Mouse (Mus musculus): ENCODE data around the gene Gm21294. TPM values are rescaled to one million over a fixed set of nuclear protein-coding genes. Genes with fewer than 3 reads are reported as not detected.
"Not testable (repeated sequence)": the region's sequence is repeated elsewhere in the genome, so short reads cannot be mapped to it uniquely, and the experiment has no call there.

Gm21294 gene
- polyA plus RNA-seq (2014; fragmentation: Nextera tagmentation; extraction: Ambion mirVana), result not detected in 2 replicates

GRCm38 (mm10) chrY:89052506-89052905, at the start of gene Gm21294:
Gene Gm21294, plus strand, starts transcription at chrY:89052806.
- H3K27ac ChIP-seq (ENCODE audit: low read depth, low read length); H3K27me3 ChIP-seq (ENCODE audit: control insufficient read depth, insufficient read depth, low read length); H3K4me1 ChIP-seq (replicated peaks; ENCODE audit: control insufficient read depth, insufficient read depth, low read length); ATAC-seq (ENCODE audit: low FRiP score); DNase-seq (ENCODE audit: low spot score); H3K9me3 ChIP-seq (ENCODE audit: control insufficient read depth, low read length); H3K9ac ChIP-seq (ENCODE audit: low read depth, low read length); H3K36me3 ChIP-seq (ENCODE audit: control insufficient read depth, insufficient read depth, low read length); H3K4me3 ChIP-seq (ENCODE audit: low read depth, low read length); H3K4me2 ChIP-seq (replicated peaks; ENCODE audit: low read depth, low read length): not testable (repeated sequence)
- 100% methylated on average over 1 of the region's 5 CpGs for whole genome bisulfite sequencing

- not testable (repeated sequence) for H3K4me3 ChIP-seq (ENCODE audit: low read depth, low read length); H3K27me3 ChIP-seq (ENCODE audit: control insufficient read depth, insufficient read depth, low read length); ATAC-seq (ENCODE audit: low FRiP score); DNase-seq (ENCODE audit: low spot score); H3K4me2 ChIP-seq (replicated peaks; ENCODE audit: low read depth, low read length); H3K9ac ChIP-seq (ENCODE audit: low read depth, low read length); H3K36me3 ChIP-seq (ENCODE audit: control insufficient read depth, insufficient read depth, low read length); H3K4me1 ChIP-seq (replicated peaks; ENCODE audit: control insufficient read depth, insufficient read depth, low read length); H3K9me3 ChIP-seq (ENCODE audit: control insufficient read depth, low read length); H3K27ac ChIP-seq (ENCODE audit: low read depth, low read length)
- 90% methylated on average over 2 of the region's 21 CpGs for WGBS
Measured at GRCm38 (mm10) chrY:89126246-89126645, 73.6 kb downstream of the Gm21294 start.
